Mouse (Mus musculus) lung, postnatal 0 days (tissue): ENCODE results near the gene Asf1a. TPM values are rescaled to one million over a fixed set of nuclear protein-coding genes. Genes with fewer than 3 reads are reported as not detected.
A peak's percentile ranks its signal among the peaks of the same experiment; 100 is the strongest.

Experiments
- ATAC-seq: fragments of 200-750 bp; cut with Nextera tagmentation; 2 replicates; pipeline ENCODE4 v1.8.0; 2017; ENCODE audit warnings: moderate library complexity
- DNase-seq: peaks from one replicate; pipeline ENCODE4 v3.0.0-alpha.2; 2016; ENCODE audit warnings: low spot score
- H3K27ac ChIP-seq: fragments of 300-500 bp; sonication (generic); 2 replicates; pipeline ENCODE4 v1.5.1; 2014; ENCODE audit warnings: antibody characterized with exemption, mild to moderate bottlenecking, low read length, mixed read lengths
- H3K27me3 ChIP-seq: fragments of 300-500 bp; sonication (generic); replicated peaks from 2 replicates; pipeline ENCODE4 v1.6.1; 2014; ENCODE audit warnings: low read length, mixed read lengths; ENCODE audit not compliant: insufficient read depth
- H3K36me3 ChIP-seq: fragments of 300-500 bp; sonication (generic); 2 replicates; pipeline ENCODE4 v1.6.1; 2014; ENCODE audit warnings: low read length, mixed read lengths; ENCODE audit not compliant: insufficient read depth
- H3K4me1 ChIP-seq: fragments of 300-500 bp; sonication (generic); 2 replicates; pipeline ENCODE4 v1.6.1; 2014; ENCODE audit warnings: antibody characterized with exemption, low read depth, low read length, mixed read lengths; ENCODE audit not compliant: insufficient read depth
- H3K4me2 ChIP-seq: fragments of 300-500 bp; sonication (generic); replicated peaks from 2 replicates; pipeline ENCODE4 v1.6.1; 2014; ENCODE audit warnings: low read depth, mild to moderate bottlenecking, low read length, moderate library complexity, mixed read lengths
- H3K4me3 ChIP-seq: fragments of 300-500 bp; sonication (generic); 2 replicates; pipeline ENCODE4 v1.5.1; 2014; ENCODE audit warnings: low read depth, low read length
- H3K9ac ChIP-seq: fragments of 300-500 bp; sonication (generic); replicated peaks from 2 replicates; pipeline ENCODE4 v1.6.1; 2014; ENCODE audit warnings: low read depth, mild to moderate bottlenecking
- H3K9me3 ChIP-seq: fragments of 300-500 bp; sonication (generic); 2 replicates; pipeline ENCODE4 v1.6.1; 2016; ENCODE audit warnings: low read length, mixed read lengths
- CTCF ChIP-seq: IDR thresholded peaks from 2 replicates; pipeline ENCODE4 v1.5.1; 2016; ENCODE audit warnings: antibody characterized with exemption, mild to moderate bottlenecking
- EP300 ChIP-seq: IDR thresholded peaks from 2 replicates; pipeline ENCODE4 v1.6.1; 2016; ENCODE audit warnings: antibody characterized with exemption, mild to moderate bottlenecking, control low read depth
- WGBS: fragments of 180-500 bp; shearing (Covaris S2); extraction: QIAGEN DNeasy Blood & Tissue Kit; methylation state at CpG from one replicate; pipeline ENCODE4 v1.1.7; 2014; 5-methylcytosine and 5-hydroxymethylcytosine counted together
- polyA plus RNA-seq: library from polyadenylated mRNA; unstranded; fragments of >200 nt; fragmentation: Nextera tagmentation; extraction: Ambion mirVana; gene quantifications from 2 replicates; pipeline ENCODE4 v1.2.1, GENCODE M21; 2015

Gene Asf1a
- 65.9 and 75.2 TPM in 2 replicates for polyA plus RNA-seq

DNA sequence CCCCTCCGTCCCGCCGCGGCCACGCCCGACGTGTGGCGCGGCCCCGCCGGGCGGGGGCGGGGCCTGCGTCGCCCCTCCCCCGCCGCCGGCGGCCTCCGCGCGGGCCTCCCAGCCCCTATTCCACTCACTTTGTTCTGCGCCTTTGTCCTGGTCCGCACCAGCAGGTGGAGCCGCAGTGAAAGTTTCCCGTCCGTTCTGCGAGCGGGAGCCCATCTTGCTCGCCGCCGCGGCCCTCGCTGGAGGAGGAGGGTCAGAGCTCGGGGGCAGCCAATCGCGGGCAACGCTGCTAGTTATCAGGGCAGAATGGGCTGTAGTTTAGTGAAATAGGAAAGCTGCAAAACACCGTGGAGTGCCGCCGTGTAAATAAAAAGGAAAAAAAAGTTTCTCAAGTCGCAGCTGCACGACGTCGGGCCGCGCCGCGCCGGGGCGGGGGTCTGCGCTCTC, at the start of gene Asf1a:
Gene Asf1a, plus strand, starts transcription at position 81 of the 444 bp plus-strand sequence.
- 2% methylated on average over 43 of the region's 52 CpGs for WGBS
- peak; percentile 98 for ATAC-seq
- Histone ChIP-seq H3K27ac (peak within 1 kb of the TSS; percentile 98), H3K9me3 (no peaks in the 10 kb centered on the region), H3K9ac (peak within 1 kb of the TSS; percentile 89), H3K4me1 (no peaks in the 10 kb centered on the region), H3K4me3 (peak within 1 kb of the TSS; percentile 73), H3K36me3 (no peaks in the 10 kb centered on the region), H3K27me3 (no peaks in the 10 kb centered on the region), H3K4me2 (peak within 1 kb of the TSS; percentile 81)
- DNase-seq = peak; percentile 99
- TF ChIP-seq EP300 (no peak), CTCF (peak; percentile 82)

DNA sequence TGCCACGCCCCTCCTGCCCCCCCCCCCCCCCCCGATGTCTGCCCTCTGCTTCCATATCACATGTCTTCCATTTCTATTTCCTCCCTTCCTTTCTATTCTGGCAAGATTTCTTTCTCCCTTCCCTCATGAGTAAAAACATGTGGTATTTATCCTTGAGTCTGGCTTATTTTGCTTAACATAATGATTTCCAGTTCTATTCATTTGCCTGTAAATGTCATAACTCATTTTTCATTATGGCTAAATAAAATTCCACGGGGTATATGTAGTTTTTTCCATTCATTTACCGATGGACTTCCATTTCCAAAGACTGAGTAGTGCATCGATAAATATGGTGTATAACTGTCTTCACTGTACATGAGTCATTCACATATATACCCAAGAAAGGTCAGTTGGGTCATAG, 34.6 kb upstream of the Asf1a start:
- Histone ChIP-seq H3K27ac (no peak overlapping the region), H3K36me3 (no peaks in the 10 kb centered on the region), H3K9me3 (no peaks in the 10 kb centered on the region), H3K27me3 (no peaks in the 10 kb centered on the region), H3K4me2 (no peak overlapping the region), H3K4me1 (no peaks in the 10 kb centered on the region), H3K4me3 (no peak overlapping the region), H3K9ac (no peak overlapping the region)
- 94% methylated on average over 4 of the region's 5 CpGs for WGBS
- DNase-seq (no peak), ATAC-seq (no peak)
- TF ChIP-seq CTCF = no peak
- no peak for TF ChIP-seq EP300

DNA sequence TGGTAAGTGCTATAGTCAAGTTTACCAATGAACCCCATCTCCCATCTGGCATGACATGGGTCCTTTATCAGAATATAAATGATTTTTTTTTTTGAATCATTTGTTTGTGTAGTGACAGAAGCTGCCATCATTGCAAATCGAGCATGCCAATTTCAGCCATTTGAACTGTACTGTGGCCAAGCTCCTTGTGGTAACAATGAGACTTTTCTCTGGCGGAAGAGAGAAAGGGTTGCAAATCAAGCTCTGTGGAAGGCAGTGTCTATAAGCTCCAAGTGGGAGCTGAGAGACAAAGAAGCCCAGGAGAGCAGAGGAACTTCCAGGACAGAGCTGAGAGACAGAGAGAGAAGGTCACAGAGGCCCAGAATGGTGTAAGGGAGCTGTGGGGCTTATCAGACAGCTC, 31.0 kb upstream of the Asf1a start:
- H3K36me3 ChIP-seq = no peaks in the 10 kb centered on the region
- no peaks in the 10 kb centered on the region for H3K9me3 ChIP-seq
- no peak overlapping the region for H3K4me2 ChIP-seq
- H3K9ac ChIP-seq = no peak overlapping the region
- H3K27me3 ChIP-seq = no peaks in the 10 kb centered on the region
- H3K27ac ChIP-seq = no peak overlapping the region
- ATAC-seq (no peak), DNase-seq (no peak)
- H3K4me3 ChIP-seq = no peak overlapping the region
- 84% methylated on average over 2 of the region's 2 CpGs for WGBS
- H3K4me1 ChIP-seq = no peaks in the 10 kb centered on the region
- TF ChIP-seq CTCF (no peak), EP300 (no peak)

DNA sequence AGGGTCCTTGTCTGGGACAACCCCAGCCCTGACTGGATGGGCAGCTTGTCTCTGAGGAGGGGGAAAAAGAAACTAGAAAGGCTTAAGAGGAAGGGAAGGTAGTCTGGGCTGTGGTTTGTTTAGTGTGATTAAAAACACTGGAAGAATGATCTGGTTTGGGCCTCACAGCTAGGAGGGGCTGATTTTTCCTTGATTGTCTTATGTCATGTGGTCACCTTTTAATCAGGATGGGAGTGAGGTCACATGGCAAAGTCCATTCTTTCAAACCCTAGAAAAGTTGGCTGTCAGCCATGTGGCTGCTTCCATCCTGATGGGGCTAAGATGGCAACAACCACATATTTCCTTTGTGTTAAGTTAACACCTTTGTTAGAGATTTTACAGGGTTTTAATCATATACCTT, 28.0 kb upstream of the Asf1a start:
- H3K4me2 ChIP-seq = no peak overlapping the region
- TF ChIP-seq CTCF (no peak), EP300 (no peak)
- no peaks in the 10 kb centered on the region for H3K27me3 ChIP-seq
- H3K36me3 ChIP-seq = no peaks in the 10 kb centered on the region
- no peaks in the 10 kb centered on the region for H3K4me1 ChIP-seq
- H3K4me3 ChIP-seq = no peak overlapping the region
- DNase-seq = peak; percentile 10
- no peak overlapping the region for H3K9ac ChIP-seq
- H3K9me3 ChIP-seq = no peaks in the 10 kb centered on the region
- H3K27ac ChIP-seq = no peak overlapping the region
- ATAC-seq = no peak

DNA sequence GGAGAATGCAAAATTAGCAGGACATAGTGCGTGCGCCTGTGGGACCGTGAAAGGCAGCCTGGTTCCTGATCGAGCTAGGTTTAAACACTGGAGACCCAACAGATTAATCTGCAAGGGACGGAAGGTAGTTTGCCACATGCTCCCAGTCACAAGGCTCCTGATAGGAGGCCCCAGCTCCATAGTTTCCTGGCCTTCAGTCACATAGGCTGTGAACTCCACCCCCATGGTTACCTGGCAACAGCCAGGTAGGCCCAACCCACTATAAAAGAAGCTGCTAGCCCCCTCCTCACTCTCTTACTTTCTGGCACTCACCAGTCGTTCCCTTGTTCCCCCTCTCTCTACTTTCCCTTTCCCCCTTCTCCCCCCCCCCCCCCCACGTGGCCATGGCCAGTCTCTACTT, 16.4 kb upstream of the Asf1a start:
- WGBS = 38% methylated on average over 6 of the region's 7 CpGs
- H3K4me2 ChIP-seq = peak overlapping the region; percentile 70
- H3K4me1 ChIP-seq = 0 out of 2 replicates have a peak, but pooled peaks cover 3% of the 10 kb centered on the region
- ATAC-seq = peak; percentile 62
- DNase-seq = peak; percentile 17
- H3K9ac ChIP-seq = no peak overlapping the region
- H3K4me3 ChIP-seq = peak overlapping the region; percentile 39
- H3K27me3 ChIP-seq = no peaks in the 10 kb centered on the region
- no peaks in the 10 kb centered on the region for H3K9me3 ChIP-seq
- no peaks in the 10 kb centered on the region for H3K36me3 ChIP-seq
- TF ChIP-seq CTCF = no peak
- TF ChIP-seq EP300 = no peak
- H3K27ac ChIP-seq = no peak overlapping the region

DNA sequence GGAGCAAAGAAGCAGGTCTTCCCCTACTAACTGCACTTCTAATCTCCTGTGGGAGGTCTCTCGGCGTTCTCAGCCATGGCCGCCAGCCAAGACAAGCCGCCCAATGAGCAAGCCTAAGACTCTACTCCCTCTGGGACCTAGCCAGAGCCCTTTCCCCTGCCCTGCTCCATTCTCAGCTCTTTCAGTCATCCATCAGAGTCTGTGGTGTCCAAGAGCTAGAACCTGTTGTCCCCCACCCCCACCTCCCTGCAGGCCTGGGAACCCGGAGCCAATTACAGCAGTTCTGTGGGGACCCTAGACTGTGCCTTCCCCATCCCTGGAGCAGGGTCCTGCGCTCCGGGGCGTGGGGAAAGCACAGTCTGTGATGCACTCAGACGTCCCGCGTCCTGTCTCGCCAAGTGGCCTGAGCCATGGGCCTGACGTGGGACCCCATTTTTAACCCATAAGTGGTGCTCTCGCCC, 15.9 kb upstream of the Asf1a start:
- H3K27ac ChIP-seq = no peak overlapping the region
- ATAC-seq = peak; percentile 90

More for the DNA sequence above, 15.9 kb upstream of the Asf1a start:
- Histone ChIP-seq H3K4me3 (peak overlapping the region; percentile 39), H3K4me2 (peak overlapping the region; percentile 70), H3K36me3 (no peaks in the 10 kb centered on the region), H3K9me3 (no peaks in the 10 kb centered on the region), H3K27me3 (no peaks in the 10 kb centered on the region), H3K4me1 (0 out of 2 replicates have a peak, but pooled peaks cover 3% of the 10 kb centered on the region), H3K9ac (peak overlapping the region; percentile 19; the same call in 1 of the 2 replicates)
- DNase-seq = peak; percentile 76
- TF ChIP-seq CTCF (no peak), EP300 (no peak)
- 12% methylated on average over 14 of the region's 14 CpGs for WGBS
